Mouse (Mus musculus) heart, embryonic 12.5 days (tissue): Measurements from ENCODE around the gene Lrrc8a. TPM values are rescaled to one million over a fixed set of nuclear protein-coding genes. Genes with fewer than 3 reads are reported as not detected.

Source experiments
- ATAC-seq: fragments of 200-750 bp; cut with Nextera tagmentation; 2 replicates; pipeline ENCODE4 v1.8.0; 2017; ENCODE audit warnings: moderate TSS enrichment, moderate library complexity; ENCODE audit not compliant: insufficient number of reproducible peaks, low FRiP score
- H3K27ac ChIP-seq: fragments of 300-500 bp; sonication (generic); 2 replicates; pipeline ENCODE4 v1.5.1; 2016; ENCODE audit warnings: mild to moderate bottlenecking, moderate library complexity; ENCODE audit not compliant: poor library complexity, severe bottlenecking
- H3K27me3 ChIP-seq: fragments of 300-500 bp; sonication (generic); replicated peaks from 2 replicates; pipeline ENCODE4 v1.6.1; 2016; ENCODE audit warnings: mild to moderate bottlenecking, moderate library complexity
- H3K36me3 ChIP-seq: fragments of 300-500 bp; sonication (generic); 2 replicates; pipeline ENCODE4 v1.6.1; 2016; ENCODE audit warnings: mild to moderate bottlenecking, moderate library complexity
- H3K4me1 ChIP-seq: fragments of 300-500 bp; sonication (generic); replicated peaks from 2 replicates; pipeline ENCODE4 v1.6.1; 2016; ENCODE audit warnings: mild to moderate bottlenecking
- H3K4me2 ChIP-seq: fragments of 300-500 bp; sonication (generic); 2 replicates; pipeline ENCODE4 v1.6.1; 2016; ENCODE audit warnings: mild to moderate bottlenecking, moderate library complexity
- H3K4me3 ChIP-seq: fragments of 300-500 bp; sonication (generic); 2 replicates; pipeline ENCODE4 v1.5.1; 2016; ENCODE audit warnings: mild to moderate bottlenecking
- H3K9ac ChIP-seq: fragments of 300-500 bp; sonication (generic); 2 replicates; pipeline ENCODE4 v1.6.1; 2016; ENCODE audit warnings: mild to moderate bottlenecking, moderate library complexity
- H3K9me3 ChIP-seq: fragments of 300-500 bp; sonication (generic); replicated peaks from 2 replicates; pipeline ENCODE4 v1.6.1; 2016; ENCODE audit warnings: mild to moderate bottlenecking, moderate library complexity
- WGBS: fragments of 180-500 bp; shearing (Covaris S2); methylation state at CpG from one replicate; pipeline ENCODE4 v1.1.7; 2016; 5-methylcytosine and 5-hydroxymethylcytosine counted together
- polyA plus RNA-seq: library from polyadenylated mRNA; unstranded; fragments of >200 nt; fragmentation: Nextera tagmentation; extraction: Ambion mirVana; gene quantifications from 2 replicates; pipeline ENCODE4 v1.2.1, GENCODE M21; 2016

Gene Lrrc8a
- polyA plus RNA-seq: 35.4 and 37.7 TPM in 2 replicates

DNA sequence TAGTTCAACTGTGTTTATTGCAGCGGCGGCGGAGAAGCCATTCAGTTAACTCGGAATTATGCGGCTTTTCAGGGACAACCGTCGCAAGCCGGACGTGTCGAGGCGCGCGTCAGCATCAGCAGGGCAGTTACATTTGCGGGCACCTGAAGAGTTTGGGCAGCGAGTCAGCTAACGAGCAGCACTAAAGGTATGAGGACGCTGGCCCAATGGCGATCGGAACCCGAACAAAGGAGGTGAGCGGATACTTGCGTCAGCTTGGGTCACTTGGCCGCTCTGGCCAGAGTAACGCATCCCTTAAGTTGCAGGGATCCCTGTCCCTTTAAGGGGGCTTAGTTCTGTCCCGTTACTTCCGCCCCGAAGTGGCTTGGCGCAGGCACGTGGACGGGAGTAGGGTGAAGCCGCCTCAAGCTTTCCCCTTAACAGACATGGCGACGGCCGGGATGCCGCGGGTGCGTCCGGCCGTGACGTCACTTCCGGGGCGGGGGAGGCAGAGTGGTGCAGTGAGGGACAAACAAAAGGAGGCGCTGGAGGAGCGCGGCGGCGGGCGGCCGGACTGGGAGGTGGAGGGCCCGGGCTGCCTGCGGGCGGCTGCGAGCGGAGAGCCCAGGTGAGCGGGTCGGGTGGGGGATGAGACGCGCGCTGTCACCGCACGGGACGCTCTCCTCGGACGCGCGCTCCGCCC, at the start of gene Lrrc8a:
Lrrc8a (plus strand) TSS at position 517 of the 682 bp plus-strand sequence.
- Histone ChIP-seq H3K27ac (peak within 1 kb of the TSS; percentile 90), H3K27me3 (no peaks in the 10 kb centered on the region), H3K36me3 (peaks cover 21% of the 10 kb centered on the region), H3K4me2 (peak within 1 kb of the TSS; percentile 89), H3K4me3 (peak within 1 kb of the TSS; percentile 92), H3K9ac (peak within 1 kb of the TSS; percentile 97), H3K9me3 (0 out of 2 replicates have a peak, but pooled peaks cover 4% of the 10 kb centered on the region), H3K4me1 (peaks cover 45% of the 10 kb centered on the region)
- ATAC-seq: peak; percentile 93
- WGBS: 1% methylated on average over 57 of the region's 67 CpGs

DNA sequence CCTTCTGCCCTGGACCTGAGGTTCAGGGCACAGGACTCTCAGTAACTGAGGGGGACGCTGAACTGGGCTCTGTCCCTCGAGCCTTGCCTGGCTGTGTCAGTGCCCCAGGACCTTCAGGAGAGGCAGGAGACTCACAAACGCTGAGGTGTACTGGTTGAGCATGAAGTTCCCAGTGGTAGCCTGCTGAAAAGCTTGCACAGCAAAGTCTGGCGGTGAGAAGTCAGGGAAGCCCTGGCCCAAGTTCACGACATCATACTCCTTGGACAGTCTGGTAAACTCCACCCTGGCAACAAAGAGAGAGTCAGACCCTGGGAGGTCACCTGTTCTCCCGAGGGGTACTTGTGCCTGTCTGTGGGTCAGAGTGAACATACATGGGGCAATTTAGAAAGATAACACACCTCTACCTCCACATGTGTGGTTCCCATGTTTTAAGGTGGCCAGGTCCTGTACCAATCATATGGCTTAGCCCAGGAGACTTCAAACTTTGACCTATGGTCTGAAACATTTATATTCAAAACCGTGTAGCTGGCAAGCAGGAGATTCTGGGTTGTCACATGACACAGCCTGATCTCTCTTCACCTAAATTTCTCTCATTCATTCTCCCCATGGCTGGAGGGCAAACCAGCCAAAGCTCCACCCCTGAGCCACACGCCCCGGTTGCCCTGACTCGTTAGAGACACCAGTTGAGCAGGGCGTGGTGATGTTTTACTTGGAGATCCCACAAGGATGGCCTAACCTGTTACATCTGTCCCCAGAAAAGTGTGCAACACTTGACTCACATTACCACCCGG, 45.5 kb upstream of the Lrrc8a start:
- Histone ChIP-seq H3K27me3 (no peaks in the 10 kb centered on the region), H3K4me1 (no peaks in the 10 kb centered on the region), H3K4me3 (no peak overlapping the region), H3K36me3 (peaks cover 7% of the 10 kb centered on the region), H3K9me3 (no peaks in the 10 kb centered on the region), H3K4me2 (no peak overlapping the region), H3K9ac (no peak overlapping the region), H3K27ac (no peak overlapping the region)
- 89% methylated on average over 12 of the region's 12 CpGs for WGBS
- ATAC-seq: no peak

DNA sequence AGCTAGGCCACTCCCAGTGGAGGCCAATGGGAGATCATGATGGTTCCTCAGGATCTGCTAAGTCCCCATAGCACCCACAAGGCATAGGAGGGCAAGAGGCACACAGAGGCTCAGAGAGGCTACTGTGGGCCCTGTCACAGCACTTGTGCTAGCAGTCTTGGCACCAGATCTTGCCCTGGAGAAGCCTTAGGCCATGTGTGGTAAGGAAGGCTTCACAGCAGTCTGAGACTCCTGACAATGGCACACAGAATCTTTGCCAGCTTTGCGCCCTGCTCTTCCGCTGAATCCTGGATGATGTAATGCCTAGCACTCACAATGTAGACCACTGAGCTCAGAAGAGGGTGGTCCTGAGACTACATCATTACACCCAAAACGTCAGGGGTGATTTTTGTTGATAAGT, 42.9 kb upstream of the Lrrc8a start:
- 72% methylated on average over 3 of the region's 3 CpGs for WGBS
- no peak for ATAC-seq
- H3K4me3 ChIP-seq: no peak overlapping the region
- H3K27me3 ChIP-seq: no peaks in the 10 kb centered on the region
- H3K4me2 ChIP-seq: no peak overlapping the region
- no peaks in the 10 kb centered on the region for H3K9me3 ChIP-seq
- peaks cover 4% of the 10 kb centered on the region; the same call in 1 of the 2 replicates for H3K36me3 ChIP-seq
- no peak overlapping the region for H3K27ac ChIP-seq
- peaks cover 9% of the 10 kb centered on the region; the same call in 1 of the 2 replicates for H3K4me1 ChIP-seq
- H3K9ac ChIP-seq: no peak overlapping the region

DNA sequence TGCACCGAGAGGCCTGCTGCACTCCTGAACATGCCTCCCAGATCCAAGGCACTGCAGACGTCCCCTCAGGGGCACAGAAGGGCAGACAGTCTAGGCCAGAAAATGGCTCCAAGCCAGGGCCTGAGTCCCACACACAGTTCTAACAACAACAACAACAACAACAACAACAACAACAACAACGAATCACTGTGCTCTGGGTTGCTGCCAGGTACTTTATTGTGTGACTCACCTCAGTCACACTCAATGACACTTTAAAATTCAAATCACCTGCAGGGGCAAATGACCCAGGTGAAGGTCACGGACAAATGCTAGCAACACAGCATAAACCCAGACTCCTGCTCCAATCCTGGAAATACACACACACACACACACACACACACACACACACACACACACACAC, 39.5 kb upstream of the Lrrc8a start:
- Histone ChIP-seq H3K9me3 (no peaks in the 10 kb centered on the region), H3K4me1 (peaks cover 24% of the 10 kb centered on the region), H3K27me3 (no peaks in the 10 kb centered on the region), H3K4me2 (no peak overlapping the region), H3K9ac (no peak overlapping the region), H3K27ac (no peak overlapping the region), H3K4me3 (no peak overlapping the region), H3K36me3 (no peaks in the 10 kb centered on the region)
- ATAC-seq: no peak
- 67% methylated on average over 4 of the region's 4 CpGs for WGBS

DNA sequence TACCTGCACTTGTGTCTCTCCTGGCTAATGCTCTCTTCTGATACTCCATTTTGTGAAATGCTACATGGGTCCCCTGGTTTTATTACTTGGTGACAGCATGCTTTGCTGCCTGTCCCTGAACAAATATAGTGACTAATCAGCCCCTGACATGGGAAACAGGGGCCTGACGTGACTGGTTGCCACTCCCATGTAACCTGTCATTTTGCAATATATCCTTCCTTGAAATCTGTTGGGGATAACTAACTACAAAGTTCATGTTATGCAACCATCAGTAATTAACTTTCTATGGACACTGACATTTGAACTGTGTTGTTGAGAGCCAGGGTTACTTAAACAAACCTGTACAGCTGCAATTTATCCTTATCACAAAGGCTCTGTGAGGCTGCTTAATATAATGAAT, 37.5 kb upstream of the Lrrc8a start:
- Histone ChIP-seq H3K4me2 (no peak overlapping the region), H3K27ac (no peak overlapping the region), H3K36me3 (no peaks in the 10 kb centered on the region), H3K4me3 (no peak overlapping the region), H3K4me1 (peaks cover 29% of the 10 kb centered on the region), H3K9me3 (no peaks in the 10 kb centered on the region), H3K9ac (no peak overlapping the region), H3K27me3 (no peaks in the 10 kb centered on the region)
- no peak for ATAC-seq
- 35% methylated on average over 1 of the region's 1 CpGs for WGBS

DNA sequence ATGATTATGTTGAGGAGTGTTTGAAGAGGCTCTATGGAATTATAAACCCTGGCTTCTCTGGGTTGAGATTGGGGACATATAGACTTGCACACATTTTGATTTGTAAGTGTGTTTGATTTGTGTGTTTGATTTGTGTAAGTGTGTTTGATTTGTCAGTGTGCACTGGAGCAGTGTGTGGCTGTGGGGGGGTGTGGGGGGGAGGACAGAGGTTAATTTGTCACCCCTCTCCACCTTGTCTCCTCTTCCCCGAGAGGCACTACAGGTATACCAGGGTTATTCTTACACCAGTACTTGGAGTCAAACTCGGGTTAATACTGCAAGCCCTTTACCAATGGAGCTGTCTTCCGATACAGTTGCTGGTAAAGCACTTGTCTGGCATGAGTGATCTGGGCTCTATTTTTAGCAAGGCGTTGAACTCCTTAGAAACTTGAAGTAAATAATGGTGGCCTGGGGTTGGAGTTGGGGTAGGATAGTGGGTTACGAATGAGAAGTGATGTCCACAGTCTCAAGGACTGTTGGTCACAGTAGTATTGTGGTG, 37.1 kb upstream of the Lrrc8a start:
- H3K4me2 ChIP-seq: peak overlapping the region; percentile 5; the same call in 1 of the 2 replicates

DNA sequence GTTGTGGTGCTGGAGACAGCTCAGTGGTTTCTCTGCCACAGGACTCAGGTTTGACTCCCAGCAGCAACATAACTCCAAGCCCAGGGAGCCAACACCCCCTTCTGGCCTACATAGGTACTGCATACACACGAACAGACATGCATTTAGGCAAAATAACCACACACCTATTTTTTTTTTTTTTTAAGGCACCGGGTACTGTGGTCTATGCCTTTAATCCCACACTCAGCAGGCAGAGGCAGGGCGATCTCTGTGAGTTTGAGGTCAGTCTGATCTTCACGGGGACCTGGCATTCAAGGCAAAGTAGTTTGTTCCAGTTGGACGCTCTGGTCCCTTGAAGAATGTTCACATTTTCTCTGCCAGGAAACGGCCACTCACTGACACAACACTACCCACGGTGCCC, 34.1 kb upstream of the Lrrc8a start:
- H3K4me1 ChIP-seq: peaks cover 27% of the 10 kb centered on the region
- no peaks in the 10 kb centered on the region for H3K27me3 ChIP-seq
- H3K4me3 ChIP-seq: no peak overlapping the region
- H3K4me2 ChIP-seq: no peak overlapping the region
- H3K9me3 ChIP-seq: no peaks in the 10 kb centered on the region
- H3K9ac ChIP-seq: no peak overlapping the region
- H3K36me3 ChIP-seq: no peaks in the 10 kb centered on the region
- H3K27ac ChIP-seq: no peak overlapping the region
- 72% methylated on average over 7 of the region's 7 CpGs for WGBS
- no peak for ATAC-seq

More for the DNA sequence above, 37.1 kb upstream of the Lrrc8a start:
- peak overlapping the region; percentile 43 for H3K9ac ChIP-seq
- no peak overlapping the region for H3K4me3 ChIP-seq
- ATAC-seq: no peak
- peak overlapping the region; percentile 52; the same call in 1 of the 2 replicates for H3K27ac ChIP-seq
- H3K4me1 ChIP-seq: peaks cover 29% of the 10 kb centered on the region
- WGBS: 48% methylated on average over 5 of the region's 5 CpGs
- H3K9me3 ChIP-seq: no peaks in the 10 kb centered on the region
- H3K27me3 ChIP-seq: no peaks in the 10 kb centered on the region
- H3K36me3 ChIP-seq: no peaks in the 10 kb centered on the region

DNA sequence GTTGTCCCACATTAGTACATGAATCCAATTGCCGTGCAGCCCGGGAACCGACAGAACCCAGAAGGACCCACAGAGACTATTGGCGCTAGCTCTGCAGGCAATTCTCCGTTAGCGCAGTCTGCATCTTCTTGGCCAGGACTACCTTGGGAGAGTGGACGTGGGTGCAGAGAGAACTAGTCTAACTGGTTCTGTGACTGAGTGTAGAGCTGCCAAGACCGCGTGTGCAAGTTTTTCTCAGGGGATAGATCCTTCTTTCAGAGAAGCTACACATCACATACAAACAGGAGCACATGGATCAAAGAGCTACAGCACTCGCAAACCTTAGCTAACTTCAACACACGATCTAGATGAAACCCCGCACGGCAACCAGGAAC, 32.3 kb upstream of the Lrrc8a start:
- Histone ChIP-seq H3K4me2 (peak overlapping the region; percentile 88), H3K4me1 (peaks cover 22% of the 10 kb centered on the region), H3K4me3 (peak overlapping the region; percentile 80), H3K27me3 (no peaks in the 10 kb centered on the region), H3K27ac (peak overlapping the region; percentile 79), H3K9ac (peak overlapping the region; percentile 83), H3K36me3 (no peaks in the 10 kb centered on the region), H3K9me3 (no peaks in the 10 kb centered on the region)
- peak; percentile 64 for ATAC-seq
- 2% methylated on average over 13 of the region's 13 CpGs for WGBS

DNA sequence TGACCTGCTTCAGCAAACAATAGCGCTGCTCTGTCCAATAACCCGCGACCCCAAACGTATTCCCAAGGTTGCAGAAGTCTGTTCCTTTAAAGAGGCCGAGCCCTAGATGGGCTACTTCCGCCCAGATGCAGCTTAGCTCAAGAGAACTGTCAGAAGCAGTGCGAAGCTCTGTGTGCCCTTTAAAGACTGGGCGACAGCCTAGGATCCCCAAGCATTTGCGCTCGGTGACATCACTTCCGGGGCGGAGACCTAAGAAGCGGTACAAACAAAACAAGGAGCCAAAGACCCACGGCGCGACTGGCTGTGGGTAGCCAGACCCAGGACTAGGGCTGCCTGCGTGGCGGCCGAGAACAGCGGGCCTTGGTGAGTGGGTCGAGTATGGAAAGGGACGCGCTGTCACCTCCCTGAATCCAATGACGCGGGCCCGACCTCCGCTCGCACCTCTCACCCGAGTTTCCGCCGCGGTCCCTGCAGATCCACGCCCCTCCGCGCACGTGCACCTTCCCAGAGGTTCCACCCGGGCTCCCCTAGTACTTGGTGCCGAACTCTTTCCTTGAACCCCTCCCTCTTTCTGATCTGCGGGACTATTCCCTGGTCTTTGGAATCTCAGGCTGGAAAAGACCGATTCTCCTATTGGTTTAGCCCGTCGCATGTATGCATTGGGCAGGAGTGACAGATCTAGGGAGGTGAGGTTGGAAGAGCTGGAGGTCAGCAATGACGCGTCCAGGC, 31.7 kb upstream of the Lrrc8a start, which contains the start of gene Kyat1:
Kyat1 (minus strand) TSS at position 219 of the 729 bp plus-strand sequence.
- Histone ChIP-seq H3K9ac (peak within 1 kb of the TSS; percentile 83), H3K27me3 (no peaks in the 10 kb centered on the region), H3K4me2 (peak within 1 kb of the TSS; percentile 88), H3K27ac (peak within 1 kb of the TSS; percentile 79), H3K4me3 (peak within 1 kb of the TSS; percentile 80), H3K4me1 (peaks cover 16% of the 10 kb centered on the region), H3K9me3 (no peaks in the 10 kb centered on the region), H3K36me3 (no peaks in the 10 kb centered on the region)
- under 1% methylated on average over 44 of the region's 44 CpGs for WGBS
- ATAC-seq: peak; percentile 94

DNA sequence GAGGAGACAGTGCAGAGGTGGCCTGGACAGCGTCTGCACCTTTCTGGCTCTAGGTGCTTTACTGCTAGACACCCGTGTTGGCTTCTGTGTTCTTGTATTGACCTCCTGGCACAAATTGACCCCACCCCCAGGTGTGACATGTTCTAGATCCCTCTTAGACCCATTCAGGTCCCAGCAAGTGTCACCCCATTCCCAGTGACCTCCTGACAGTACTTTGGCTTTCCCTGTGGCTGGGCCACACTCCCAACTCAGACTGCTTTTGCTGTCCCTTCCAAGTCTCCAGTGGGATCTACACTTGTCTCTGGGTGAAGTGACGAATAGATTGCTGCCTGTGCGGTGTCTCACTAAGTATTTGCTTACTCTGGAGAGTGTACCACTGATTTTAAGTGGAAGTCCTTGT, 30.1 kb upstream of the Lrrc8a start:
- no peak for ATAC-seq
- H3K9ac ChIP-seq: no peak overlapping the region
- peaks cover 13% of the 10 kb centered on the region for H3K4me1 ChIP-seq
- no peak overlapping the region for H3K4me3 ChIP-seq
- no peaks in the 10 kb centered on the region for H3K36me3 ChIP-seq
- no peak overlapping the region for H3K4me2 ChIP-seq
- no peak overlapping the region for H3K27ac ChIP-seq
- WGBS: 72% methylated on average over 4 of the region's 4 CpGs
- no peaks in the 10 kb centered on the region for H3K9me3 ChIP-seq
- H3K27me3 ChIP-seq: no peaks in the 10 kb centered on the region

DNA sequence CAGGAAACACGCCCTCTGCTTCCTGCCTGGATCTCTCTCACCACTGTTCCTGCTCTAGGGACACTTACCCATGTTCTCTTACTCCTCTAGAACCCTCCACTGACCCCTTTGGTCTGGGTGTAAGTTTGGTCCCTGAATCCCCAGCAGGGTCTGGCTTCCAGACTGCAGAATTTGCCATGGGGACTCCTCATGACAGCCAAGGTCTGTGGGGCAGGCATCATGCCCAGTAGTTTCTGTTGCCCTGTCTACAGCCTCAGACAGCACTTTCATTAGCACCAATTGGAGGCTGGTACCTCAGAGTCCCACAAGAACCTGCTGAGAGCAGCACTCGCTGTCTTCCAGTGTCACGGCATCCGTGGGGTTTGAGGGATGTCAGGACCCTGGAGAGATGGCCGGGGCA, 29.6 kb upstream of the Lrrc8a start:
- Histone ChIP-seq H3K9me3 (no peaks in the 10 kb centered on the region), H3K4me3 (no peak overlapping the region), H3K27me3 (no peaks in the 10 kb centered on the region), H3K9ac (no peak overlapping the region), H3K4me2 (no peak overlapping the region), H3K27ac (no peak overlapping the region), H3K36me3 (no peaks in the 10 kb centered on the region), H3K4me1 (peaks cover 13% of the 10 kb centered on the region)
- 54% methylated on average over 5 of the region's 5 CpGs for WGBS
- no peak for ATAC-seq
